In genomic region chr1:161552098-161552497, GRCm38 (mm10) we compare ENCODE assay signal across 25 mouse cellular contexts. TPM values are rescaled to one million over a fixed set of nuclear protein-coding genes. Genes with fewer than 3 reads are reported as not detected.
DNase-seq lines count a peak whose midpoint lies in the region; ATAC-seq and TF ChIP-seq lines count a peak whose summit lies in the region.
"Had no signal": no experiment of that assay in that cellular context is flagged by ENCODE, and none has a peak within 500 bp of the region (broad histone marks: within the 10 kb centered on the region; RNA-seq: fewer than 3 reads in every experiment).

No protein-coding gene starts in this region.

- H3K4me2 ChIP-seq in CH12.LX (ENCODE audit: insufficient read depth, low read depth, poor library complexity, severe bottlenecking): no peak overlapping the region
- H3K4me2 ChIP-seq in intestine, postnatal 0 days (replicated peaks; ENCODE audit: low read depth): no peak overlapping the region
- H3K4me2 ChIP-seq: embryonic facial prominence, embryonic 12.5 days; forebrain, embryonic 13.5 days; forebrain, embryonic 15.5 days had no signal

- TF ChIP-seq EP300 in CH12.LX (IDR thresholded peaks at IDR 0.05; ENCODE audit: low read length): no peak

- H3K9ac ChIP-seq in CH12.LX (ENCODE audit: insufficient read depth, low read depth): no peak overlapping the region
- no peak overlapping the region for H3K9ac ChIP-seq in intestine, postnatal 0 days (ENCODE audit: low read depth, low read length)
- H3K9ac ChIP-seq: embryonic facial prominence, embryonic 12.5 days; forebrain, embryonic 13.5 days; forebrain, embryonic 15.5 days; forebrain, postnatal 0 days had no signal

- no peaks in the 10 kb centered on the region for H3K79me2 ChIP-seq in CH12.LX (replicated peaks; ENCODE audit: control insufficient read depth, extremely low read depth, insufficient read depth, poor library complexity, severe bottlenecking)

- TF ChIP-seq CTCF in CH12.LX (conservative IDR thresholded peaks at IDR 0.05 in 1 of 2, IDR thresholded peaks at IDR 0.05 in 1 of 2; ENCODE audit: low read depth in 2 of 2, low read length in 2 of 2): no peak
- no peak for TF ChIP-seq CTCF in intestine, postnatal 0 days (IDR thresholded peaks at IDR 0.05; ENCODE audit: low read depth)

- ATAC-seq in granulocyte monocyte progenitor cell, adult 5-6 weeks (replicated peaks; ENCODE audit: poor library complexity, severe bottlenecking): 0 out of 2 replicates have a peak, but pooled peaks have one; percentile 42
- no peak for ATAC-seq in intestine, postnatal 0 days
- ATAC-seq: activated CD4-positive, CD25-positive, alpha-beta regulatory T cell, adult 4 months; CD4-positive, CD25-positive, alpha-beta regulatory T cell, adult 4 months; forebrain, embryonic 13.5 days; forebrain, embryonic 15.5 days; forebrain, postnatal 0 days; Patski had no signal

- in situ Hi-C loops in CH12.LX (cut with MboI; ENCODE audit: low pct_ligation_motif_present, low pct_unique_long_range_greater_than_20kb, low sequenced_read_pairs): no loop called here

- H3K27ac ChIP-seq in CH12.LX (ENCODE audit: insufficient read depth, low read depth): no peak overlapping the region
- H3K27ac ChIP-seq in intestine, postnatal 0 days (ENCODE audit: low read depth, low read length): no peak overlapping the region
- H3K27ac ChIP-seq: embryonic facial prominence, embryonic 10.5 days; embryonic facial prominence, embryonic 12.5 days; forebrain, embryonic 13.5 days; forebrain, embryonic 15.5 days had no signal

- WGBS in intestine, postnatal 0 days: 73% methylated on average over 2 of the region's 2 CpGs

- no peaks in the 10 kb centered on the region for H3K27me3 ChIP-seq in CH12.LX (replicated peaks)
- no peaks in the 10 kb centered on the region for H3K27me3 ChIP-seq in intestine, postnatal 0 days (replicated peaks; ENCODE audit: control insufficient read depth, insufficient read depth, low read length)
- H3K27me3 ChIP-seq: embryonic facial prominence, embryonic 12.5 days; forebrain, embryonic 13.5 days; forebrain, embryonic 15.5 days had no signal

- dilution Hi-C loops in CH12.LX (cut with MboI; ENCODE audit: extremely low pct_ligation_motif_present, extremely low pct_unique_long_range_greater_than_20kb, low sequenced_read_pairs): no loop called here

- peaks cover 0 to 11% of the 10 kb centered on the region in 2 experiments; a peak in 2 of 4 replicates for H3K4me1 ChIP-seq in CH12.LX (ENCODE audit: control insufficient read depth in 1 of 2, insufficient read depth in 2 of 2)
- no peaks in the 10 kb centered on the region for H3K4me1 ChIP-seq in intestine, postnatal 0 days (replicated peaks; ENCODE audit: control insufficient read depth, insufficient read depth, low read length)
- H3K4me1 ChIP-seq: embryonic facial prominence, embryonic 10.5 days; embryonic facial prominence, embryonic 12.5 days; forebrain, embryonic 13.5 days; forebrain, embryonic 15.5 days had no signal

- H3K4me3 ChIP-seq in CH12.LX (replicated peaks in 1 of 3; ENCODE audit: low read depth in 2 of 3, low read length in 2 of 3, poor library complexity in 1 of 3): no peak overlapping the region
- no peak overlapping the region for H3K4me3 ChIP-seq in intestine, postnatal 0 days (ENCODE audit: low read depth, low read length)
- H3K4me3 ChIP-seq: embryonic facial prominence, embryonic 10.5 days; embryonic facial prominence, embryonic 12.5 days; forebrain, embryonic 13.5 days; forebrain, embryonic 15.5 days had no signal

- H3K9me3 ChIP-seq in CH12.LX (replicated peaks; ENCODE audit: low read length): no peaks in the 10 kb centered on the region
- H3K9me3 ChIP-seq in intestine, postnatal 0 days (ENCODE audit: control insufficient read depth): no peaks in the 10 kb centered on the region
- H3K9me3 ChIP-seq: embryonic facial prominence, embryonic 10.5 days; embryonic facial prominence, embryonic 12.5 days; forebrain, embryonic 13.5 days; forebrain, embryonic 15.5 days had no signal

- no peak for TF ChIP-seq RAD21 in CH12.LX (IDR thresholded peaks at IDR 0.05; ENCODE audit: low read depth, low read length)

- DNase-seq in CH12.LX (ENCODE audit: extremely low read depth): peak; percentile 28
- no peak for DNase-seq in right cerebral cortex, adult 18-20 months
- DNase-seq in gastrocnemius, adult 8-10 months (ENCODE audit: low spot score in 2 of 2): no peak
- DNase-seq: adrenal gland, adult 8-10 months; adrenal gland, postnatal 14 days; adrenal gland, postnatal 36 days; B cell, adult 2 months; cerebellum, adult 11-12 months; cerebellum, adult 2 months; cerebellum, adult 9-10 months; cerebellum, postnatal 10 days; cerebellum, postnatal 25 days; forebrain, postnatal 0 days had no signal

- H3K36me3 ChIP-seq in CH12.LX (replicated peaks in 1 of 2; ENCODE audit: control insufficient read depth in 1 of 2, insufficient read depth in 1 of 2, low read length in 1 of 2): no peaks in the 10 kb centered on the region
- no peaks in the 10 kb centered on the region for H3K36me3 ChIP-seq in intestine, postnatal 0 days (ENCODE audit: control insufficient read depth, insufficient read depth)
- H3K36me3 ChIP-seq: embryonic facial prominence, embryonic 10.5 days; embryonic facial prominence, embryonic 12.5 days; forebrain, embryonic 15.5 days had no signal

- TF ChIP-seq POLR2A in CH12.LX (IDR thresholded peaks at IDR 0.05; ENCODE audit: low read depth, low read length): no peak

TF ChIP-seq in CH12.LX, 34 proteins besides CTCF, POLR2A, EP300 and RAD21:
- peak; percentile 68 for TF ChIP-seq USF2 (conservative IDR thresholded peaks at IDR 0.05; ENCODE audit: low read depth, low read length)
- TF ChIP-seq USF1 (IDR thresholded peaks at IDR 0.05; ENCODE audit: low read depth, low read length): peak; percentile 32
- TF ChIP-seq ZMIZ1 (IDR thresholded peaks at IDR 0.05; ENCODE audit: low read depth, low read length): no peak
- peak; percentile 89 for TF ChIP-seq BHLHE40 (IDR thresholded peaks at IDR 0.05; ENCODE audit: low read depth, low read length)

RNA-seq across cellular contexts. Expression of gene Tnfsf18, which starts 57.6 kb away (rescaled TPM):
- total RNA-seq in CH12.LX (2012; rRNA removed) (0.42 and 0.71 TPM in 2 replicates), CH12.LX (2014; rRNA removed) (0.78 and 0.85 TPM in 2 replicates)
- polyA plus RNA-seq in CH12.LX (2012; ENCODE audit: insufficient read length, low read depth): 0.89 and 0.90 TPM in 2 replicates
- total RNA-seq in granulocyte monocyte progenitor cell, adult 5-6 weeks (2014; fragmentation: Nextera tagmentation): not detected in 2 replicates
- not detected in 2 replicates for total RNA-seq in granulocyte monocyte progenitor cell, adult 5-6 weeks (2017)
- not detected in 2 replicates for polyA plus RNA-seq in intestine, postnatal 0 days (2015; fragmentation: Nextera tagmentation; extraction: Ambion mirVana)
- total RNA-seq in gastrocnemius, adult 8-10 months (2022): under 1 TPM in 1 of 4 experiments, not detected in 3; 0.15 TPM
- total RNA-seq: adrenal gland, adult 18-20 months; adrenal gland, postnatal 14 days had no signal
- polyA plus RNA-seq: activated CD4-positive, CD25-positive, alpha-beta regulatory T cell, adult 4 months; CD4-positive, CD25-positive, alpha-beta regulatory T cell, adult 4 months; cerebellum, adult 2 months; cortical plate, adult 2 months; embryonic facial prominence, embryonic 10.5 days; embryonic facial prominence, embryonic 12.5 days; forebrain, embryonic 11.5 days; forebrain, embryonic 15.5 days; forebrain, postnatal 0 days; Patski had no signal
